Mouse (Mus musculus) ES-E14 (cell line): ENCODE data around the gene Amer1.

Experiments used
- CHD2 ChIP-seq: IDR thresholded peaks from 2 replicates; pipeline ENCODE4 v1.6.1; 2014; ENCODE audit warnings: mild to moderate bottlenecking, low read depth, low read length, inconsistent platforms
- HCFC1 ChIP-seq: IDR thresholded peaks from 2 replicates; pipeline ENCODE4 v1.6.1; 2012; ENCODE audit warnings: low read length, inconsistent platforms, borderline replicate concordance; ENCODE audit not compliant: insufficient read depth

- TF ChIP-seq HCFC1 (no peak), CHD2 (no peak)
Measured at GRCm38 (mm10) chrX:95437236-95437635, 7.4 kb downstream of the Amer1 start.
